Mouse (Mus musculus) spleen, adult 2 months (tissue): Measurements from ENCODE around the gene Slf2.

Experiments used
- CTCF ChIP-seq: fragments of 200-500 bp; IDR thresholded peaks from 2 replicates; pipeline ENCODE4 v1.5.1; 2011; ENCODE audit warnings: mild to moderate bottlenecking, inconsistent platforms; ENCODE audit not compliant: insufficient read depth, insufficient read length, insufficient replicate concordance; ENCODE audit errors: extremely low read depth
- POLR2A ChIP-seq: fragments of 200-500 bp; IDR thresholded peaks from 2 replicates; pipeline ENCODE4 v1.6.1; 2011; ENCODE audit warnings: low read depth, low read length, inconsistent platforms

- TF ChIP-seq CTCF = no peak
- no peak for TF ChIP-seq POLR2A
These were observed 1.3 kb upstream of the Slf2 start for GRCm38 (mm10) chr19:44929663-44930062.
